11 mouse cellular contexts compared by ENCODE assay signal in the genomic region with DNA sequence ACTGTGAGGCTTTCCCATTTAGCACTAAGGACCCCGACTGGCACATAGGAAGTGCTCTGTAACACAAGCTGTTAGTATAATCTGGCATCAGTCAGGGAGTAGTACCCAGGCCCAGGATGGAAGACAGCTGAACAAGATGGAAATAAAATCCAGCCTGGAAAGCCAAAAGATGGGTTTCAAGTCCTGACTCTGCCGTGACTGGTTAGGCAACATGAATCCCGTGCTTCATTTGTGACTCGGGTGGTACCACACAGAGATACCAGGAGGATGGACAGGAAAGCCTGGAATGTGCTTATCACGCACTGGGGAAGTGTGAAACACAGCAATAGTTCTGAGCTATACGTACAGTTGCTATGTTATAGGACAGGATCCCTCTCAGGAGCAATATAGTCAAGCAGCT. TPM values are rescaled to one million over a fixed set of nuclear protein-coding genes. Genes with fewer than 3 reads are reported as not detected.
A peak's percentile ranks its signal among the peaks of the same experiment; 100 is the strongest.
DNase-seq lines count a peak whose midpoint lies in the region; ATAC-seq and TF ChIP-seq lines count a peak whose summit lies in the region.
"Had no signal": no experiment of that assay in that cellular context is flagged by ENCODE, and none has a peak within 500 bp of the region (broad histone marks: within the 10 kb centered on the region; RNA-seq: fewer than 3 reads in every experiment).

No protein-coding gene starts in this region.

- no peak overlapping the region; the same call in 1 of the 2 replicates for H3K27ac ChIP-seq in forebrain, embryonic 12.5 days
- no peak overlapping the region for H3K27ac ChIP-seq in forebrain, embryonic 16.5 days (ENCODE audit: low read length)
- peak overlapping the region; percentile 54; the same call in 1 of the 2 replicates for H3K27ac ChIP-seq in kidney, postnatal 0 days
- H3K27ac ChIP-seq in kidney, embryonic 14.5 days (ENCODE audit: low read depth, low read length) = no peak overlapping the region
- 0 out of 2 replicates have a peak overlapping the region, but pooled peaks have one; percentile 1 for H3K27ac ChIP-seq in brown adipose tissue, adult 24 weeks (replicated peaks; ENCODE audit: low read depth, low read length)
- peak overlapping the region; percentile 73; the same call in 1 of the 2 replicates for H3K27ac ChIP-seq in limb, embryonic 12.5 days

- peaks cover 10% of the 10 kb centered on the region for H3K27me3 ChIP-seq in forebrain, embryonic 12.5 days
- H3K27me3 ChIP-seq in forebrain, embryonic 16.5 days (replicated peaks; ENCODE audit: control insufficient read depth, insufficient read depth, low read length) = no peaks in the 10 kb centered on the region
- no peaks in the 10 kb centered on the region for H3K27me3 ChIP-seq in kidney, postnatal 0 days (ENCODE audit: insufficient read depth, low read length)
- no peaks in the 10 kb centered on the region for H3K27me3 ChIP-seq in kidney, embryonic 14.5 days (ENCODE audit: control insufficient read depth, insufficient read depth, low read length)
- H3K27me3 ChIP-seq in limb, embryonic 12.5 days = no peaks in the 10 kb centered on the region

- DNase-seq in kidney, postnatal 0 days (ENCODE audit: low spot score) = no peak
- no peak for DNase-seq in left cerebral cortex, adult 18-20 months (ENCODE audit: low spot score in 2 of 2)

- H3K9me3 ChIP-seq in forebrain, embryonic 12.5 days = no peaks in the 10 kb centered on the region
- no peaks in the 10 kb centered on the region for H3K9me3 ChIP-seq in forebrain, embryonic 16.5 days (ENCODE audit: control insufficient read depth, low read length)
- H3K9me3 ChIP-seq in kidney, postnatal 0 days (replicated peaks; ENCODE audit: low read length) = no peaks in the 10 kb centered on the region
- no peaks in the 10 kb centered on the region for H3K9me3 ChIP-seq in kidney, embryonic 14.5 days (ENCODE audit: control insufficient read depth, low read length)
- no peaks in the 10 kb centered on the region for H3K9me3 ChIP-seq in limb, embryonic 12.5 days

- no peak overlapping the region for H3K9ac ChIP-seq in forebrain, embryonic 12.5 days
- no peak overlapping the region for H3K9ac ChIP-seq in forebrain, embryonic 16.5 days (replicated peaks; ENCODE audit: low read depth, low read length)
- no peak overlapping the region for H3K9ac ChIP-seq in kidney, postnatal 0 days (ENCODE audit: low read depth, low read length)
- no peak overlapping the region for H3K9ac ChIP-seq in kidney, embryonic 14.5 days (ENCODE audit: low read depth, low read length)
- H3K9ac ChIP-seq in limb, embryonic 12.5 days (replicated peaks) = no peak overlapping the region

- no peak for TF ChIP-seq CTCF in kidney, postnatal 0 days (IDR thresholded peaks at IDR 0.05; ENCODE audit: low read depth)

- H3K4me3 ChIP-seq in forebrain, embryonic 12.5 days (replicated peaks) = no peak overlapping the region
- H3K4me3 ChIP-seq in forebrain, embryonic 16.5 days (replicated peaks; ENCODE audit: low read length) = no peak overlapping the region
- no peak overlapping the region for H3K4me3 ChIP-seq in kidney, postnatal 0 days (replicated peaks; ENCODE audit: low read depth, low read length)
- no peak overlapping the region for H3K4me3 ChIP-seq in kidney, embryonic 14.5 days (ENCODE audit: low read length)
- H3K4me3 ChIP-seq in brown adipose tissue, adult 24 weeks (ENCODE audit: insufficient read depth, low read depth, low read length) = no peak overlapping the region
- no peak overlapping the region for H3K4me3 ChIP-seq in limb, embryonic 12.5 days (replicated peaks)

- WGBS in forebrain, embryonic 12.5 days = 55% methylated on average over 6 of the region's 6 CpGs
- WGBS in forebrain, embryonic 16.5 days = 58% methylated on average over 6 of the region's 6 CpGs
- WGBS in kidney, postnatal 0 days = 47% methylated on average over 6 of the region's 6 CpGs
- WGBS in kidney, embryonic 14.5 days = 40% methylated on average over 6 of the region's 6 CpGs
- 52% methylated on average over 6 of the region's 6 CpGs for WGBS in limb, embryonic 12.5 days

- peaks cover 41% of the 10 kb centered on the region for H3K4me1 ChIP-seq in forebrain, embryonic 12.5 days
- peaks cover 25% of the 10 kb centered on the region for H3K4me1 ChIP-seq in forebrain, embryonic 16.5 days (replicated peaks; ENCODE audit: control insufficient read depth, insufficient read depth, low read length)
- H3K4me1 ChIP-seq in kidney, postnatal 0 days (replicated peaks; ENCODE audit: insufficient read depth, low read length) = peaks cover 40% of the 10 kb centered on the region
- peaks cover 40% of the 10 kb centered on the region for H3K4me1 ChIP-seq in kidney, embryonic 14.5 days (ENCODE audit: control insufficient read depth, insufficient read depth, low read length)
- peaks cover 3% of the 10 kb centered on the region; the same call in 1 of the 2 replicates for H3K4me1 ChIP-seq in brown adipose tissue, adult 24 weeks (ENCODE audit: control insufficient read depth, insufficient read depth, insufficient read length, low read length)
- peaks cover 56% of the 10 kb centered on the region for H3K4me1 ChIP-seq in limb, embryonic 12.5 days (replicated peaks)

- peak; percentile 2; the same call in 1 of the 2 replicates for ATAC-seq in forebrain, embryonic 12.5 days (ENCODE audit: low FRiP score)
- ATAC-seq in forebrain, embryonic 16.5 days = no peak
- ATAC-seq in kidney, postnatal 0 days (replicated peaks; ENCODE audit: low FRiP score, low read depth) = no peak
- no peak for ATAC-seq in kidney, embryonic 14.5 days (ENCODE audit: low FRiP score, low TSS enrichment)
- ATAC-seq in limb, embryonic 12.5 days (ENCODE audit: insufficient number of reproducible peaks, insufficient read depth, low FRiP score, low TSS enrichment, low read depth) = no peak
- ATAC-seq in megakaryocyte-erythroid progenitor cell, adult 5-6 weeks (replicated peaks; ENCODE audit: low FRiP score, low TSS enrichment, poor library complexity, severe bottlenecking) = no peak

- no peak overlapping the region for H3K4me2 ChIP-seq in forebrain, embryonic 12.5 days
- H3K4me2 ChIP-seq in forebrain, embryonic 16.5 days (ENCODE audit: low read length) = no peak overlapping the region
- peak overlapping the region; percentile 13; the same call in 1 of the 2 replicates for H3K4me2 ChIP-seq in kidney, postnatal 0 days (ENCODE audit: low read length)
- H3K4me2 ChIP-seq in kidney, embryonic 14.5 days (replicated peaks; ENCODE audit: low read depth, low read length) = no peak overlapping the region
- H3K4me2 ChIP-seq in limb, embryonic 12.5 days = peak overlapping the region; percentile 19; the same call in 1 of the 2 replicates

- no peaks in the 10 kb centered on the region for H3K36me3 ChIP-seq in forebrain, embryonic 12.5 days (replicated peaks)
- H3K36me3 ChIP-seq in forebrain, embryonic 16.5 days (ENCODE audit: control insufficient read depth, insufficient read depth) = no peaks in the 10 kb centered on the region
- H3K36me3 ChIP-seq in kidney, postnatal 0 days (ENCODE audit: insufficient read depth, low read length) = 0 out of 2 replicates have a peak, but pooled peaks cover 3% of the 10 kb centered on the region
- H3K36me3 ChIP-seq in kidney, embryonic 14.5 days (ENCODE audit: control insufficient read depth, insufficient read depth, low read length) = 0 out of 2 replicates have a peak, but pooled peaks cover 3% of the 10 kb centered on the region
- peaks cover 6% of the 10 kb centered on the region; the same call in 1 of the 2 replicates for H3K36me3 ChIP-seq in limb, embryonic 12.5 days

RNA-seq across cellular contexts. Expression of a gene that starts 12.3 kb away (rescaled TPM):
- polyA plus RNA-seq in forebrain, embryonic 12.5 days (2016; fragmentation: Nextera tagmentation; extraction: Ambion mirVana) = 6.4 and 6.5 TPM in 2 replicates
- 8.0 and 8.4 TPM in 2 replicates for polyA plus RNA-seq in forebrain, embryonic 16.5 days (2015; fragmentation: Nextera tagmentation; extraction: Ambion mirVana)
- 16.9 and 17.8 TPM in 2 replicates for polyA plus RNA-seq in kidney, postnatal 0 days (2015; fragmentation: Nextera tagmentation; extraction: Ambion mirVana)
- 6.3 and 8.8 TPM in 2 replicates for polyA plus RNA-seq in kidney, embryonic 14.5 days (2014; fragmentation: Nextera tagmentation; extraction: Ambion mirVana)
- 9.4 and 13.7 TPM in 2 replicates for polyA plus RNA-seq in brown adipose tissue, adult 24 weeks (2012; ENCODE audit: insufficient read depth, insufficient read length, missing spikeins)
- polyA plus RNA-seq in limb, embryonic 12.5 days (2016; fragmentation: Nextera tagmentation; extraction: Ambion mirVana) = 7.3 and 7.4 TPM in 2 replicates
- total RNA-seq in left cerebral cortex, adult 18-20 months (2021) = 10 to 100 TPM; 12.1 to 14.2 TPM
- not detected in 2 replicates for total RNA-seq in megakaryocyte-erythroid progenitor cell, adult 5-6 weeks (2014; fragmentation: Nextera tagmentation)
- total RNA-seq in megakaryocyte-erythroid progenitor cell, adult 5-6 weeks (2017) = 3.3 TPM in 1 of 2 replicates, not detected in the other

RNA-seq across cellular contexts. Expression of a gene that starts 25.0 kb away (rescaled TPM):
- not detected in 2 replicates for polyA plus RNA-seq in forebrain, embryonic 12.5 days (2016; fragmentation: Nextera tagmentation; extraction: Ambion mirVana)
- not detected in 2 replicates for polyA plus RNA-seq in forebrain, embryonic 16.5 days (2015; fragmentation: Nextera tagmentation; extraction: Ambion mirVana)
- not detected in 2 replicates for polyA plus RNA-seq in kidney, postnatal 0 days (2015; fragmentation: Nextera tagmentation; extraction: Ambion mirVana)
- polyA plus RNA-seq in kidney, embryonic 14.5 days (2014; fragmentation: Nextera tagmentation; extraction: Ambion mirVana) = not detected in 2 replicates
- polyA plus RNA-seq in brown adipose tissue, adult 24 weeks (2012; ENCODE audit: insufficient read depth, insufficient read length, missing spikeins) = not detected in 2 replicates
- not detected in 2 replicates for polyA plus RNA-seq in limb, embryonic 12.5 days (2016; fragmentation: Nextera tagmentation; extraction: Ambion mirVana)
- total RNA-seq in left cerebral cortex, adult 18-20 months (2021) = not detected
- total RNA-seq in megakaryocyte-erythroid progenitor cell, adult 5-6 weeks (2014; fragmentation: Nextera tagmentation) = not detected in 2 replicates
- total RNA-seq in megakaryocyte-erythroid progenitor cell, adult 5-6 weeks (2017) = not detected in 2 replicates
- total RNA-seq: common myeloid progenitor, adult 5-6 weeks; gastrocnemius, postnatal 10 days had no signal
- polyA plus RNA-seq: liver, embryonic 16.5 days had no signal

RNA-seq across cellular contexts. Expression of a gene that starts 33.3 kb away (rescaled TPM):
- polyA plus RNA-seq in forebrain, embryonic 12.5 days (2016; fragmentation: Nextera tagmentation; extraction: Ambion mirVana) = 14.5 and 18.4 TPM in 2 replicates
- 26.0 and 27.4 TPM in 2 replicates for polyA plus RNA-seq in forebrain, embryonic 16.5 days (2015; fragmentation: Nextera tagmentation; extraction: Ambion mirVana)
- polyA plus RNA-seq in kidney, postnatal 0 days (2015; fragmentation: Nextera tagmentation; extraction: Ambion mirVana) = 5.8 and 6.4 TPM in 2 replicates
- 6.0 and 7.2 TPM in 2 replicates for polyA plus RNA-seq in kidney, embryonic 14.5 days (2014; fragmentation: Nextera tagmentation; extraction: Ambion mirVana)
- polyA plus RNA-seq in brown adipose tissue, adult 24 weeks (2012; ENCODE audit: insufficient read depth, insufficient read length, missing spikeins) = 3.1 and 3.2 TPM in 2 replicates
- polyA plus RNA-seq in limb, embryonic 12.5 days (2016; fragmentation: Nextera tagmentation; extraction: Ambion mirVana) = 7.3 and 8.2 TPM in 2 replicates
- total RNA-seq in left cerebral cortex, adult 18-20 months (2021) = 100 to 1,000 TPM; 102 to 112 TPM
- total RNA-seq in megakaryocyte-erythroid progenitor cell, adult 5-6 weeks (2014; fragmentation: Nextera tagmentation) = 1.4 and 2.8 TPM in 2 replicates
- total RNA-seq in megakaryocyte-erythroid progenitor cell, adult 5-6 weeks (2017) = 1.0 and 2.7 TPM in 2 replicates

Comparison
In these comparisons a context has a peak if more than half of its experiments do, and no peak if none do; other contexts are left out.
1. H3K27ac ChIP-seq: peak in kidney, postnatal 0 days (single experiment), brown adipose tissue, adult 24 weeks (single experiment) and limb, embryonic 12.5 days (single experiment); none in forebrain, embryonic 12.5 days (single experiment), forebrain, embryonic 16.5 days (single experiment) and kidney, embryonic 14.5 days (single experiment).
2. H3K4me2 ChIP-seq: peak in kidney, postnatal 0 days (single experiment) and limb, embryonic 12.5 days (single experiment); none in forebrain, embryonic 12.5 days (single experiment), forebrain, embryonic 16.5 days (single experiment) and kidney, embryonic 14.5 days (single experiment).